Mouse (Mus musculus) cerebellum, adult 2 months (tissue): ENCODE measurements around the gene C330021F23Rik.

ENCODE experiments used
- CTCF ChIP-seq: fragments of 200-500 bp; IDR thresholded peaks from 2 replicates; pipeline ENCODE4 v1.5.1; 2011; ENCODE audit warnings: low read depth, mild to moderate bottlenecking, control low read depth, low read length, moderate library complexity, borderline replicate concordance; ENCODE audit not compliant: insufficient read depth
- POLR2A ChIP-seq: fragments of 200-500 bp; IDR thresholded peaks from 2 replicates; pipeline ENCODE4 v1.6.1; 2011; ENCODE audit warnings: low read length, control low read depth, borderline replicate concordance; ENCODE audit not compliant: insufficient read depth

DNA sequence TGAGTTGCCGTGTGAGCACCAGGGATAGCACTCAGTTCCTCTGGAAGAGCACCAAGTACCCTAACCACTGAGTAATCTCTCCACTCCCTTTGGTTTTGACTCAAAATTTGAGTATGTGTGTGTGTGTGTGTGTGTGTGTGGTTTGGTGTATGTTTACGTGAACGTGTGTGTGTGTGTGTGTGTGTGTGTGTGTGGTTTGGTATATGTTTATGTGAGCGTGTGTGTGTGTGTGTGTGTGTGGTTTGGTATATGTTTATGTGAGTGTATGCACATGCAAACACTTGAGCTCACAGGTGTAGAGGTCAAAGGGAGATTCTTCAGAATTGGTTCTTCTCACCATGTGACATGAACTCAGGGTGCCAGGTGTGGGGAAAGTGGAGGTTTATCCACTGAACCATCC is 11.7 kb upstream of the C330021F23Rik start:
- TF ChIP-seq POLR2A = no peak
- no peak for TF ChIP-seq CTCF
